Mouse (Mus musculus): ENCODE measurements at regions not wholly inside any gene's neighbourhood (a gene's known extent, or its start where the extent isn't known, plus 50 kb on each side); places are given as distances from the start of the nearest gene placed in this dataset.

GRCm38 (mm10) chr17:61273631-61274030, 1607.5 kb downstream of the Efna5 start:
- TF ChIP-seq CTCF (IDR thresholded peaks at IDR 0.05; ENCODE audit: borderline replicate concordance, insufficient read depth, low read depth, low read length) (no peak), POLR2A (IDR thresholded peaks at IDR 0.05; ENCODE audit: borderline replicate concordance, insufficient read depth, low read length) (no peak)

All from cerebellum, adult 2 months (tissue).